Mouse (Mus musculus) G1E (cell line): ENCODE results near the gene Mmrn1. TPM values are rescaled to one million over a fixed set of nuclear protein-coding genes. Genes with fewer than 3 reads are reported as not detected.

Experiments used
- ATAC-seq: 2 replicates; pipeline ENCODE4 v1.8.0; 2016; ENCODE audit warnings: mild to moderate bottlenecking; ENCODE audit not compliant: insufficient number of reproducible peaks, poor library complexity, low FRiP score, severe bottlenecking; ENCODE audit errors: extremely low read depth
- DNase-seq: peaks from one replicate; pipeline ENCODE4 v3.0.0; 2012; ENCODE audit warnings: low spot score
- H3K27me3 ChIP-seq: 2 replicates; pipeline ENCODE4 v1.6.1; 2012; ENCODE audit warnings: mild to moderate bottlenecking, low read length, inconsistent platforms; ENCODE audit not compliant: insufficient read depth
- H3K36me3 ChIP-seq: replicated peaks from 2 replicates; pipeline ENCODE3; 2012; ENCODE audit warnings: mild to moderate bottlenecking, inconsistent platforms
- H3K4me1 ChIP-seq: 2 replicates; pipeline ENCODE4 v1.6.1; 2012; ENCODE audit warnings: low read depth, low read length, inconsistent platforms, mixed read lengths; ENCODE audit not compliant: insufficient read depth
- H3K4me3 ChIP-seq: 2 replicates; pipeline ENCODE4 v1.5.1; 2012; ENCODE audit warnings: low read depth, mild to moderate bottlenecking, inconsistent platforms, low read length, moderate library complexity, mixed read lengths
- H3K9me3 ChIP-seq: replicated peaks from 2 replicates; pipeline ENCODE4 v1.6.1; 2012; ENCODE audit warnings: inconsistent platforms
- POLR2AphosphoS5 ChIP-seq: IDR thresholded peaks from 2 replicates; pipeline ENCODE4 v1.6.1; 2012; ENCODE audit warnings: low read depth, low read length, inconsistent platforms; ENCODE audit not compliant: insufficient replicate concordance
- polyA plus RNA-seq: library from polyadenylated mRNA; stranded (reverse); fragments of >175 nt; gene quantifications from 2 replicates; pipeline ENCODE4 v1.2.3, GENCODE M21; 2012
- total RNA-seq, 2 experiments: library from RNA; stranded (forward) in 1 of 2; stranded (reverse) in 1 of 2; fragments of 200-1000 nt in 1 of 2; fragments of >200 nt in 1 of 2; fragmentation: Nextera tagmentation in 1 of 2; gene quantifications; 2 replicates each; pipeline ENCODE4 v1.2.3; 2014 to 2017

Gene Mmrn1
- total and polyA plus RNA-seq, 3 experiments, result 0.11 TPM; not detected in 2

- TF ChIP-seq POLR2AphosphoS5, result no peak
- no peak overlapping the region for H3K4me3 ChIP-seq
- DNase-seq (no peak), ATAC-seq (no peak)
- no peaks in the 10 kb centered on the region for H3K4me1 ChIP-seq
- no peaks in the 10 kb centered on the region for H3K9me3 ChIP-seq
- H3K27me3 ChIP-seq, result no peaks in the 10 kb centered on the region
- H3K36me3 ChIP-seq, result no peaks in the 10 kb centered on the region
Measured at GRCm38 (mm10) chr6:61033251-61033650, 108.5 kb downstream of the Mmrn1 start.

Other genes with a start within 250 kb of the Mmrn1 start
- 15.4 and 162 TPM in 2 replicates for gene Snca, start 95.1 kb upstream of the Mmrn1 start, total RNA-seq (2014; fragmentation: Nextera tagmentation)
- gene Snca, start 95.1 kb upstream of the Mmrn1 start, total RNA-seq (2017), result 19.1 and 26.0 TPM in 2 replicates
- gene Snca, start 95.1 kb upstream of the Mmrn1 start, polyA plus RNA-seq, result 1.9 and 3.0 TPM in 2 replicates